Comparison of ENCODE assay signal across 15 mouse cellular contexts in genomic region chr10:76634584-76634983, GRCm38 (mm10). TPM values are rescaled to one million over a fixed set of nuclear protein-coding genes. Genes with fewer than 3 reads are reported as not detected.
DNase-seq lines count a peak whose midpoint lies in the region; ATAC-seq and TF ChIP-seq lines count a peak whose summit lies in the region.
"Had no signal": no experiment of that assay in that cellular context is flagged by ENCODE, and none has a peak within 500 bp of the region (broad histone marks: within the 10 kb centered on the region; RNA-seq: fewer than 3 reads in every experiment).

No protein-coding gene starts in this region.

- H3K4me3 ChIP-seq in forebrain, embryonic 10.5 days = no peak overlapping the region
- no peak overlapping the region for H3K4me3 ChIP-seq in forebrain, embryonic 16.5 days (replicated peaks; ENCODE audit: low read length)
- no peak overlapping the region for H3K4me3 ChIP-seq in kidney, postnatal 0 days (replicated peaks; ENCODE audit: low read depth, low read length)
- no peak overlapping the region for H3K4me3 ChIP-seq in kidney, embryonic 15.5 days (replicated peaks)
- H3K4me3 ChIP-seq in intestine, embryonic 15.5 days (replicated peaks) = no peak overlapping the region
- H3K4me3 ChIP-seq in small intestine, adult 2 months (ENCODE audit: low read depth, low read length) = no peak overlapping the region
- no peak overlapping the region for H3K4me3 ChIP-seq in forebrain, embryonic 13.5 days
- H3K4me3 ChIP-seq: midbrain, embryonic 13.5 days; neural tube, embryonic 12.5 days had no signal

- H3K9ac ChIP-seq in forebrain, embryonic 16.5 days (replicated peaks; ENCODE audit: low read depth, low read length) = no peak overlapping the region
- H3K9ac ChIP-seq in kidney, postnatal 0 days (ENCODE audit: low read depth, low read length) = no peak overlapping the region
- H3K9ac ChIP-seq in kidney, embryonic 15.5 days = no peak overlapping the region
- no peak overlapping the region for H3K9ac ChIP-seq in intestine, embryonic 15.5 days
- H3K9ac ChIP-seq in forebrain, embryonic 13.5 days = no peak overlapping the region
- H3K9ac ChIP-seq: midbrain, embryonic 13.5 days; neural tube, embryonic 12.5 days had no signal

- no peak for TF ChIP-seq CTCF in kidney, postnatal 0 days (IDR thresholded peaks at IDR 0.05; ENCODE audit: low read depth)
- TF ChIP-seq CTCF in small intestine, adult 2 months (IDR thresholded peaks at IDR 0.05; ENCODE audit: extremely low read depth, insufficient read length, insufficient replicate concordance, low read depth, low read length) = no peak

- WGBS in forebrain, embryonic 10.5 days = 85% methylated on average over 5 of the region's 5 CpGs
- 78% methylated on average over 5 of the region's 5 CpGs for WGBS in forebrain, embryonic 16.5 days
- WGBS in kidney, postnatal 0 days = 74% methylated on average over 5 of the region's 5 CpGs
- 73% methylated on average over 5 of the region's 5 CpGs for WGBS in kidney, embryonic 15.5 days
- WGBS in intestine, embryonic 15.5 days = 63% methylated on average over 5 of the region's 5 CpGs
- 76% methylated on average over 5 of the region's 5 CpGs for WGBS in small intestine, adult 2 months
- WGBS in forebrain, embryonic 13.5 days = 91% methylated on average over 5 of the region's 5 CpGs

- H3K36me3 ChIP-seq in forebrain, embryonic 10.5 days (replicated peaks) = no peaks in the 10 kb centered on the region
- H3K36me3 ChIP-seq in forebrain, embryonic 16.5 days (ENCODE audit: control insufficient read depth, insufficient read depth) = no peaks in the 10 kb centered on the region
- no peaks in the 10 kb centered on the region for H3K36me3 ChIP-seq in kidney, postnatal 0 days (ENCODE audit: insufficient read depth, low read length)
- H3K36me3 ChIP-seq in kidney, embryonic 15.5 days = no peaks in the 10 kb centered on the region
- H3K36me3 ChIP-seq in intestine, embryonic 15.5 days = no peaks in the 10 kb centered on the region
- H3K36me3 ChIP-seq in small intestine, adult 2 months (ENCODE audit: control insufficient read depth, insufficient read depth, low read length) = no peaks in the 10 kb centered on the region
- H3K36me3 ChIP-seq in forebrain, embryonic 13.5 days (ENCODE audit: poor library complexity, severe bottlenecking) = no peaks in the 10 kb centered on the region
- H3K36me3 ChIP-seq: midbrain, embryonic 13.5 days; neural tube, embryonic 12.5 days had no signal

- peak overlapping the region; percentile 60 for H3K27ac ChIP-seq in forebrain, embryonic 10.5 days
- H3K27ac ChIP-seq in forebrain, embryonic 16.5 days (ENCODE audit: low read length) = no peak overlapping the region
- peak overlapping the region; percentile 19; the same call in 1 of the 2 replicates for H3K27ac ChIP-seq in kidney, postnatal 0 days
- H3K27ac ChIP-seq in kidney, embryonic 15.5 days = no peak overlapping the region
- H3K27ac ChIP-seq in intestine, embryonic 15.5 days = peak overlapping the region; percentile 28
- 0 out of 2 replicates have a peak overlapping the region, but pooled peaks have one; percentile 4 for H3K27ac ChIP-seq in small intestine, adult 2 months (ENCODE audit: insufficient read depth, low read depth, low read length)
- H3K27ac ChIP-seq in forebrain, embryonic 13.5 days = no peak overlapping the region
- H3K27ac ChIP-seq: midbrain, embryonic 13.5 days; neural tube, embryonic 12.5 days had no signal

- ATAC-seq in forebrain, embryonic 16.5 days = no peak
- no peak for ATAC-seq in kidney, postnatal 0 days (replicated peaks; ENCODE audit: low FRiP score, low read depth)
- no peak for ATAC-seq in kidney, embryonic 15.5 days (replicated peaks; ENCODE audit: low FRiP score)
- no peak for ATAC-seq in intestine, embryonic 15.5 days
- ATAC-seq in forebrain, embryonic 13.5 days = no peak
- ATAC-seq: activated CD4-positive, CD25-positive, alpha-beta regulatory T cell, adult 4 months; midbrain, embryonic 13.5 days had no signal

- H3K27me3 ChIP-seq in forebrain, embryonic 10.5 days (ENCODE audit: poor library complexity, severe bottlenecking) = no peaks in the 10 kb centered on the region
- H3K27me3 ChIP-seq in forebrain, embryonic 16.5 days (replicated peaks; ENCODE audit: control insufficient read depth, insufficient read depth, low read length) = no peaks in the 10 kb centered on the region
- no peaks in the 10 kb centered on the region for H3K27me3 ChIP-seq in kidney, postnatal 0 days (ENCODE audit: insufficient read depth, low read length)
- no peaks in the 10 kb centered on the region for H3K27me3 ChIP-seq in kidney, embryonic 15.5 days
- H3K27me3 ChIP-seq in intestine, embryonic 15.5 days (replicated peaks) = no peaks in the 10 kb centered on the region
- H3K27me3 ChIP-seq in small intestine, adult 2 months (ENCODE audit: control insufficient read depth, insufficient read depth, low read length) = no peaks in the 10 kb centered on the region
- H3K27me3 ChIP-seq in forebrain, embryonic 13.5 days = no peaks in the 10 kb centered on the region
- H3K27me3 ChIP-seq: midbrain, embryonic 13.5 days; neural tube, embryonic 12.5 days had no signal

- DNase-seq in forebrain, embryonic 10.5 days (ENCODE audit: extremely low spot score, low spot score) = no peak
- DNase-seq in kidney, postnatal 0 days (ENCODE audit: low spot score) = no peak
- DNase-seq in liver = no peak
- DNase-seq: cerebellum, adult 18-20 months; kidney, postnatal 10 days; left cerebral cortex, postnatal 4 days; thymus, postnatal 36 days had no signal

- no peak for TF ChIP-seq POLR2A in small intestine, adult 2 months (IDR thresholded peaks at IDR 0.05; ENCODE audit: low read depth, low read length)

- H3K4me2 ChIP-seq in forebrain, embryonic 16.5 days (ENCODE audit: low read length) = no peak overlapping the region
- H3K4me2 ChIP-seq in kidney, postnatal 0 days (ENCODE audit: low read length) = no peak overlapping the region
- no peak overlapping the region for H3K4me2 ChIP-seq in kidney, embryonic 15.5 days
- H3K4me2 ChIP-seq in intestine, embryonic 15.5 days (replicated peaks) = no peak overlapping the region
- no peak overlapping the region for H3K4me2 ChIP-seq in forebrain, embryonic 13.5 days
- H3K4me2 ChIP-seq: midbrain, embryonic 13.5 days; neural tube, embryonic 12.5 days had no signal

- H3K9me3 ChIP-seq in forebrain, embryonic 10.5 days = no peaks in the 10 kb centered on the region
- no peaks in the 10 kb centered on the region for H3K9me3 ChIP-seq in forebrain, embryonic 16.5 days (ENCODE audit: control insufficient read depth, low read length)
- H3K9me3 ChIP-seq in kidney, postnatal 0 days (replicated peaks; ENCODE audit: low read length) = no peaks in the 10 kb centered on the region
- H3K9me3 ChIP-seq in kidney, embryonic 15.5 days (replicated peaks) = no peaks in the 10 kb centered on the region
- no peaks in the 10 kb centered on the region for H3K9me3 ChIP-seq in intestine, embryonic 15.5 days
- H3K9me3 ChIP-seq in forebrain, embryonic 13.5 days (replicated peaks) = no peaks in the 10 kb centered on the region
- H3K9me3 ChIP-seq: midbrain, embryonic 13.5 days; neural tube, embryonic 12.5 days had no signal

- peaks cover 26% of the 10 kb centered on the region for H3K4me1 ChIP-seq in forebrain, embryonic 10.5 days
- H3K4me1 ChIP-seq in forebrain, embryonic 16.5 days (replicated peaks; ENCODE audit: control insufficient read depth, insufficient read depth, low read length) = no peaks in the 10 kb centered on the region
- H3K4me1 ChIP-seq in kidney, postnatal 0 days (replicated peaks; ENCODE audit: insufficient read depth, low read length) = no peaks in the 10 kb centered on the region
- H3K4me1 ChIP-seq in kidney, embryonic 15.5 days = 0 out of 2 replicates have a peak, but pooled peaks cover 2% of the 10 kb centered on the region
- peaks cover 13% of the 10 kb centered on the region for H3K4me1 ChIP-seq in intestine, embryonic 15.5 days (replicated peaks)
- no peaks in the 10 kb centered on the region for H3K4me1 ChIP-seq in small intestine, adult 2 months (ENCODE audit: control insufficient read depth, insufficient read depth, insufficient read length, low read length)
- no peaks in the 10 kb centered on the region for H3K4me1 ChIP-seq in forebrain, embryonic 13.5 days
- H3K4me1 ChIP-seq: neural tube, embryonic 12.5 days had no signal

RNA-seq across cellular contexts. Expression of gene Col6a2, which starts 11.2 kb away (rescaled TPM):
- 5.4 and 5.9 TPM in 2 replicates for polyA plus RNA-seq in forebrain, embryonic 10.5 days (2016; fragmentation: Nextera tagmentation; extraction: Ambion mirVana)
- 8.1 and 14.7 TPM in 2 replicates for polyA plus RNA-seq in forebrain, embryonic 16.5 days (2015; fragmentation: Nextera tagmentation; extraction: Ambion mirVana)
- polyA plus RNA-seq in kidney, postnatal 0 days (2015; fragmentation: Nextera tagmentation; extraction: Ambion mirVana) = 63.9 and 64.2 TPM in 2 replicates
- 61.9 and 88.8 TPM in 2 replicates for polyA plus RNA-seq in kidney, embryonic 15.5 days (2015; fragmentation: Nextera tagmentation; extraction: Ambion mirVana)
- polyA plus RNA-seq in intestine, embryonic 15.5 days (2015; fragmentation: Nextera tagmentation; extraction: Ambion mirVana) = 274 and 282 TPM in 2 replicates
- 59.3 and 120 TPM in 2 replicates for polyA plus RNA-seq in small intestine, adult 2 months (2012; rRNA removed)
- 4.4 and 5.4 TPM in 2 replicates for polyA plus RNA-seq in forebrain, embryonic 13.5 days (2015; fragmentation: Nextera tagmentation; extraction: Ambion mirVana)

RNA-seq across cellular contexts. Expression of gene Ftcd, which starts 59.1 kb away (rescaled TPM):
- not detected in 2 replicates for polyA plus RNA-seq in forebrain, embryonic 10.5 days (2016; fragmentation: Nextera tagmentation; extraction: Ambion mirVana)
- 0.15 TPM in 1 of 2 replicates, not detected in the other for polyA plus RNA-seq in forebrain, embryonic 16.5 days (2015; fragmentation: Nextera tagmentation; extraction: Ambion mirVana)
- 0.20 and 0.38 TPM in 2 replicates for polyA plus RNA-seq in kidney, postnatal 0 days (2015; fragmentation: Nextera tagmentation; extraction: Ambion mirVana)
- 0.66 and 0.97 TPM in 2 replicates for polyA plus RNA-seq in kidney, embryonic 15.5 days (2015; fragmentation: Nextera tagmentation; extraction: Ambion mirVana)
- polyA plus RNA-seq in intestine, embryonic 15.5 days (2015; fragmentation: Nextera tagmentation; extraction: Ambion mirVana) = 0.64 and 1.3 TPM in 2 replicates
- not detected in 2 replicates for polyA plus RNA-seq in small intestine, adult 2 months (2012; rRNA removed)
- not detected in 2 replicates for polyA plus RNA-seq in forebrain, embryonic 13.5 days (2015; fragmentation: Nextera tagmentation; extraction: Ambion mirVana)
- polyA plus RNA-seq: activated CD4-positive, CD25-positive, alpha-beta regulatory T cell, adult 4 months; neural tube, embryonic 12.5 days had no signal

Comparison
In these comparisons a context has a peak if more than half of its experiments do, and no peak if none do; other contexts are left out.
1. H3K27ac ChIP-seq: peak in forebrain, embryonic 10.5 days (single experiment), kidney, postnatal 0 days (single experiment), intestine, embryonic 15.5 days (single experiment) and small intestine, adult 2 months (single experiment); none in forebrain, embryonic 16.5 days (single experiment), kidney, embryonic 15.5 days (single experiment) and forebrain, embryonic 13.5 days (single experiment).